In the genomic region with DNA sequence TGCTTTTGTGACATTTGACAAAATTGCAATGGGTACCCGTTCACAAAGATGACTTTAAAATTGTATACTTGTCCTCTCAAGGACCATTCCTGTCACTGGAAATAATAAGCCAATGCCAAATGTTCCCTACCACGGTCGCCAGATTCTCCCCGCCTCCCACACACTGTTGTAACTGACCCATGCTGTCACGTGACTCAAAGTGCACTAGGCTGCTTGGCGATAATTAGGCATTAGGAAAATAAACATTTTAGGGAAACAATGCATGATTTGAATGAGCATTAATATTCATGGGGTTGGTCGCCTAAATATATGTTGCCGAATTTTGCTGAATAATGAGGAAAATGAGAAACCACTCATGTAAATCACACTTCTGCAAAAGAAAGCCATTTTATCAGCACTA, we compare ENCODE assay signal across 17 mouse cellular contexts. TPM values are rescaled to one million over a fixed set of nuclear protein-coding genes. Genes with fewer than 3 reads are reported as not detected.
DNase-seq lines count a peak whose midpoint lies in the region; ATAC-seq and TF ChIP-seq lines count a peak whose summit lies in the region.
"Had no signal": no experiment of that assay in that cellular context is flagged by ENCODE, and none has a peak within 500 bp of the region (broad histone marks: within the 10 kb centered on the region; RNA-seq: fewer than 3 reads in every experiment).

No protein-coding gene starts in this region.

- no peak overlapping the region for H3K4me2 ChIP-seq in hindbrain, embryonic 13.5 days
- H3K4me2 ChIP-seq in kidney, postnatal 0 days (ENCODE audit: low read length), result no peak overlapping the region; the same call in 1 of the 2 replicates
- H3K4me2 ChIP-seq in forebrain, embryonic 14.5 days (ENCODE audit: low read length), result peak overlapping the region; percentile 9; the same call in 1 of the 2 replicates
- no peak overlapping the region for H3K4me2 ChIP-seq in midbrain, embryonic 16.5 days (ENCODE audit: low read length)
- H3K4me2 ChIP-seq: limb, embryonic 12.5 days; liver, embryonic 13.5 days; lung, embryonic 15.5 days had no signal

- no peak overlapping the region for H3K9ac ChIP-seq in hindbrain, embryonic 13.5 days
- H3K9ac ChIP-seq in kidney, postnatal 0 days (ENCODE audit: low read depth, low read length), result no peak overlapping the region
- no peak overlapping the region for H3K9ac ChIP-seq in forebrain, embryonic 14.5 days (ENCODE audit: low read length)
- H3K9ac ChIP-seq in midbrain, embryonic 16.5 days (ENCODE audit: low read depth, low read length), result no peak overlapping the region
- H3K9ac ChIP-seq: limb, embryonic 12.5 days; liver, embryonic 13.5 days; lung, embryonic 15.5 days had no signal

- peaks cover 44% of the 10 kb centered on the region for H3K4me1 ChIP-seq in hindbrain, embryonic 13.5 days (replicated peaks)
- peaks cover 38% of the 10 kb centered on the region for H3K4me1 ChIP-seq in hindbrain, embryonic 10.5 days (replicated peaks)
- H3K4me1 ChIP-seq in kidney, postnatal 0 days (replicated peaks; ENCODE audit: insufficient read depth, low read length), result 0 out of 2 replicates have a peak, but pooled peaks cover 7% of the 10 kb centered on the region
- peaks cover 42% of the 10 kb centered on the region for H3K4me1 ChIP-seq in forebrain, embryonic 14.5 days (ENCODE audit: control insufficient read depth, insufficient read depth, low read length)
- peaks cover 24% of the 10 kb centered on the region for H3K4me1 ChIP-seq in midbrain, embryonic 16.5 days (ENCODE audit: control insufficient read depth, insufficient read depth, low read length)
- H3K4me1 ChIP-seq: limb, embryonic 12.5 days; liver, embryonic 13.5 days; lung, embryonic 15.5 days had no signal

- TF ChIP-seq CTCF in kidney, postnatal 0 days (IDR thresholded peaks at IDR 0.05; ENCODE audit: low read depth), result no peak

- DNase-seq in hindbrain, embryonic 10.5 days (ENCODE audit: low spot score), result no peak
- DNase-seq in kidney, postnatal 0 days (ENCODE audit: low spot score), result peak; percentile 52
- no peak for DNase-seq in kidney, postnatal 14 days
- DNase-seq in forebrain, embryonic 14.5 days (ENCODE audit: low spot score), result peak; percentile 73
- DNase-seq in layer of hippocampus, postnatal 25 days (ENCODE audit: extremely low spot score in 1 of 2, low spot score in 1 of 2), result no peak
- DNase-seq in spleen, adult 18-20 months, result no peak
- DNase-seq: adrenal gland, adult 2 months; cerebellum, adult 11 months; cerebellum, postnatal 25 days; gastrocnemius, postnatal 25 days; liver, embryonic 13.5 days; right cerebral cortex, postnatal 4 days had no signal

- H3K27me3 ChIP-seq in hindbrain, embryonic 13.5 days, result no peaks in the 10 kb centered on the region
- H3K27me3 ChIP-seq in hindbrain, embryonic 10.5 days (ENCODE audit: insufficient read depth, poor library complexity, severe bottlenecking), result no peaks in the 10 kb centered on the region
- H3K27me3 ChIP-seq in kidney, postnatal 0 days (ENCODE audit: insufficient read depth, low read length), result no peaks in the 10 kb centered on the region
- no peaks in the 10 kb centered on the region for H3K27me3 ChIP-seq in forebrain, embryonic 14.5 days (replicated peaks; ENCODE audit: control insufficient read depth, insufficient read depth, low read length)
- no peaks in the 10 kb centered on the region for H3K27me3 ChIP-seq in midbrain, embryonic 16.5 days (ENCODE audit: control insufficient read depth, insufficient read depth, low read depth, low read length)
- H3K27me3 ChIP-seq: limb, embryonic 12.5 days; liver, embryonic 13.5 days; lung, embryonic 15.5 days had no signal

- 56% methylated on average over 8 of the region's 8 CpGs for WGBS in hindbrain, embryonic 13.5 days
- 86% methylated on average over 8 of the region's 8 CpGs for WGBS in hindbrain, embryonic 10.5 days
- 34% methylated on average over 8 of the region's 8 CpGs for WGBS in kidney, postnatal 0 days
- WGBS in forebrain, embryonic 14.5 days, result 26% methylated on average over 8 of the region's 8 CpGs
- 49% methylated on average over 8 of the region's 8 CpGs for WGBS in midbrain, embryonic 16.5 days

- H3K9me3 ChIP-seq in hindbrain, embryonic 13.5 days, result no peaks in the 10 kb centered on the region
- no peaks in the 10 kb centered on the region for H3K9me3 ChIP-seq in hindbrain, embryonic 10.5 days
- no peaks in the 10 kb centered on the region for H3K9me3 ChIP-seq in kidney, postnatal 0 days (replicated peaks; ENCODE audit: low read length)
- no peaks in the 10 kb centered on the region for H3K9me3 ChIP-seq in forebrain, embryonic 14.5 days (replicated peaks; ENCODE audit: control insufficient read depth, low read length)
- H3K9me3 ChIP-seq in midbrain, embryonic 16.5 days (replicated peaks; ENCODE audit: control insufficient read depth, low read length, poor library complexity, severe bottlenecking), result no peaks in the 10 kb centered on the region
- H3K9me3 ChIP-seq: limb, embryonic 12.5 days; liver, embryonic 13.5 days; lung, embryonic 15.5 days had no signal

- H3K4me3 ChIP-seq in hindbrain, embryonic 13.5 days, result no peak overlapping the region
- H3K4me3 ChIP-seq in hindbrain, embryonic 10.5 days, result no peak overlapping the region
- no peak overlapping the region for H3K4me3 ChIP-seq in kidney, postnatal 0 days (replicated peaks; ENCODE audit: low read depth, low read length)
- H3K4me3 ChIP-seq in forebrain, embryonic 14.5 days (ENCODE audit: low read depth, low read length), result no peak overlapping the region
- H3K4me3 ChIP-seq in midbrain, embryonic 16.5 days (ENCODE audit: low read depth, low read length), result no peak overlapping the region
- H3K4me3 ChIP-seq: limb, embryonic 12.5 days; liver, embryonic 13.5 days; lung, embryonic 15.5 days had no signal

- ATAC-seq in hindbrain, embryonic 13.5 days (ENCODE audit: low FRiP score), result no peak
- ATAC-seq in kidney, postnatal 0 days (replicated peaks; ENCODE audit: low FRiP score, low read depth), result no peak
- peak; percentile 68 for ATAC-seq in forebrain, embryonic 14.5 days
- peak; percentile 9; the same call in 1 of the 2 replicates for ATAC-seq in midbrain, embryonic 16.5 days

- no peaks in the 10 kb centered on the region for H3K36me3 ChIP-seq in hindbrain, embryonic 13.5 days
- H3K36me3 ChIP-seq in hindbrain, embryonic 10.5 days, result no peaks in the 10 kb centered on the region
- no peaks in the 10 kb centered on the region for H3K36me3 ChIP-seq in kidney, postnatal 0 days (ENCODE audit: insufficient read depth, low read length)
- no peaks in the 10 kb centered on the region for H3K36me3 ChIP-seq in forebrain, embryonic 14.5 days (ENCODE audit: control insufficient read depth, insufficient read depth, low read length)
- no peaks in the 10 kb centered on the region for H3K36me3 ChIP-seq in midbrain, embryonic 16.5 days (ENCODE audit: control insufficient read depth, insufficient read depth, low read length)
- H3K36me3 ChIP-seq: limb, embryonic 12.5 days; liver, embryonic 13.5 days; lung, embryonic 15.5 days had no signal

- peak overlapping the region; percentile 61 for H3K27ac ChIP-seq in hindbrain, embryonic 13.5 days
- no peak overlapping the region for H3K27ac ChIP-seq in hindbrain, embryonic 10.5 days
- no peak overlapping the region for H3K27ac ChIP-seq in kidney, postnatal 0 days
- peak overlapping the region; percentile 46 for H3K27ac ChIP-seq in forebrain, embryonic 14.5 days (ENCODE audit: low read depth, low read length)
- peak overlapping the region; percentile 70 for H3K27ac ChIP-seq in midbrain, embryonic 16.5 days (ENCODE audit: low read length)
- H3K27ac ChIP-seq: limb, embryonic 12.5 days; liver, embryonic 13.5 days; lung, embryonic 15.5 days; macrophage had no signal

RNA-seq across cellular contexts. Expression of gene Cap2, which starts 46.5 kb away (rescaled TPM):
- polyA plus RNA-seq in hindbrain, embryonic 13.5 days (2015; fragmentation: Nextera tagmentation; extraction: Ambion mirVana), result 5.6 and 6.3 TPM in 2 replicates
- 5.1 and 5.9 TPM in 2 replicates for polyA plus RNA-seq in hindbrain, embryonic 10.5 days (2016; fragmentation: Nextera tagmentation; extraction: Ambion mirVana)
- 3.6 and 4.4 TPM in 2 replicates for polyA plus RNA-seq in kidney, postnatal 0 days (2015; fragmentation: Nextera tagmentation; extraction: Ambion mirVana)
- polyA plus RNA-seq in forebrain, embryonic 14.5 days (2014; fragmentation: Nextera tagmentation; extraction: Ambion mirVana), result 15.1 and 15.2 TPM in 2 replicates
- polyA plus RNA-seq in midbrain, embryonic 16.5 days (2015; fragmentation: Nextera tagmentation; extraction: Ambion mirVana), result 15.9 and 16.2 TPM in 2 replicates
- total RNA-seq in layer of hippocampus, postnatal 25 days (2021), result 100 to 1,000 TPM; 208 to 213 TPM

Comparison
In these comparisons a context has a peak if more than half of its experiments do, and no peak if none do; other contexts are left out.
1. H3K27ac ChIP-seq: peak in hindbrain, embryonic 13.5 days (single experiment), forebrain, embryonic 14.5 days (single experiment) and midbrain, embryonic 16.5 days (single experiment); none in hindbrain, embryonic 10.5 days (single experiment) and kidney, postnatal 0 days (single experiment).
2. DNase-seq: peak in kidney, postnatal 0 days (single experiment) and forebrain, embryonic 14.5 days (single experiment); none in hindbrain, embryonic 10.5 days (single experiment), kidney, postnatal 14 days (single experiment), layer of hippocampus, postnatal 25 days (0 of 2) and spleen, adult 18-20 months (0 of 2).
3. ATAC-seq: peak in forebrain, embryonic 14.5 days (single experiment) and midbrain, embryonic 16.5 days (single experiment); none in hindbrain, embryonic 13.5 days (single experiment) and kidney, postnatal 0 days (single experiment).